Mouse (Mus musculus): Measurements from ENCODE around the gene E130308A19Rik.

The E130308A19Rik gene

DNA sequence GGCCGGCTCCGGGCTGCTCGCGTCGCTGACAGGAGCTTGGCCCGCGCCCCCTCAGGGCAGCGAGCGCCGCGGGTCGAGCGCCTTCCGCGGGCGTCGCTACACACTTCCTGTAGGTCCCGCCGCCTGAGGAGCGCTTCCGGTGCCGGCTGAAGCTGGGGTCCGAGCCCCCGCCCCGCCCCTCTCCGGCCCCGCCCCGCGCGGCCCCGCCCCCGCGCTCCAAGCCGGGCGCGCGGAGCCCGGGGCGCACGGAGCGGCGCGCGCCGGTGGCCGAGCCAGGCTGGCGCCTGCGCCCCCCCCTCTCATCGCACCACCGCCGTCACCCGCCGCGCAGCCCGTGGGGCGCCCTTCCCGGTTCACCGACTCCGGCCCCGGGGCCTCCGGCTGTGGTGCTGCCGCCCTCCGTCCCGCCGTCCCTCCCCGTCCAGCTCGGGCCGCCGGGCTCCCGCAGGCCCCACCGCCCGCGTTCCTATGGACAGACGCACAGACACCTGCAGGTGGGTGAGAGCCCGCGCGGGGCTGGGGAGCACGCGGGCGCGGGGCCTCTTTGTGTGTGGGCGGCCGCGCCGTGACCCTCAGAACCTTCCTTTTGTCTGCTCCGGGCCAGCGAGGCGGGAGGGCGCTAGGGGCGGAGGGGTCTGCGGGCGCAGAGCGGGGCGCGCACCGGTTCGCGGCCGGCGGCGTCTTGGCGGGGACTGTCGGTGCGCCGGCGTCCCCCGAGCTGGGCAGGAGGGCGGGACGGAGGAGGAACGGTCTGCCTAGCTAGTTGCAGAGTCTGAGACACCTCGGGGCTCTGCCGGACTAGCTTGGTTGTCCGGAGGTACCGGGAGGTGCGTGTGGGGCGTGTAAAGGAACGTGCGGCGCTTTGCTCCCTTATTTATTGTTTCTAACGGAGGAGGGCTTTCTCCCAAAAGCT lies at the start of gene E130308A19Rik:
Gene E130308A19Rik, plus strand, starts transcription at position 214 of the 913 bp plus-strand sequence.
- peak; percentile 78 to 88 for DNase-seq (ENCODE audit: low spot score in 2 of 2)

DNA sequence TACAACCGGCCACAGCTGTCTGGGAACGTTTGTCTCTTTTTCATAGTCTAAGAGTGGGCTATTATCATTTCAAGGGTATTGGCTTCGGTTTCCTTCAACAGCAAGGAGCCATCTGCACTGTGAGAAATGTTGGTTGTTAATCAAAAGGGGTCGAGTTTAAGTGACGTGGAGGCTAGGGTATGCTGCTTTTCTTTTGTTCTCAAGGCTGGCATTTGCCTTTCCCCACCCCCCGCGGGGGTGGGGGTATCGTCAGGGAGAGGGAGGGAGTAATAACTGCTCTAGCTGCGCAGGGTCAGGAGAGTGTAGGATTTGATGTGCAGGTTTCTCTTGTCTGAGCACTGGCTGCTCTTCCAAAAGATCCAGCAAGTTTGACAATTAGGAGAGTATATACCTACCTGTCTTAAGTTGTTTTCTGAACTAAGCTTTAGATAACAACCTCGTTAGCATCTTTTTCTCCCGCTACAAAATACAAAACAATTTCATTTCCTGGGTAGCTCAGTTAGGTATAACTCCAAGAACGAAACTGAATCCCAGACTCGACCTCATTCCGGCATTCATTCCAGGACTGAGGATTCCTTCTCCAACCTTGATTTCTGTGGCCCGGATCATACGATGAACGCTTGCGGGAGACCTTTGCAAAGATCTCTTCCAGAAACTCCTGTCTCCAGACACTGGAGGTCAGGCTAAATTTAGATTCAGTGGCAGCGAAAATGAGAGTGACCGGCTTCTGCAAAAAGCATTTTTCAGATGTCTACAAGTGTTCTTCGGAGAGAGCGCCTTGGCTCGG lies 45.3 kb upstream of the E130308A19Rik start:
- DNase-seq (ENCODE audit: low spot score in 2 of 2), result no peak

GRCm38 (mm10) chr4:59581314-59582185 lies 44.5 kb upstream of the E130308A19Rik start, which contains the start of gene Hsdl2:
Gene Hsdl2 (plus strand): TSS chr4:59581563.
- peak; percentile 100 for DNase-seq (ENCODE audit: low spot score in 2 of 2)

DNA sequence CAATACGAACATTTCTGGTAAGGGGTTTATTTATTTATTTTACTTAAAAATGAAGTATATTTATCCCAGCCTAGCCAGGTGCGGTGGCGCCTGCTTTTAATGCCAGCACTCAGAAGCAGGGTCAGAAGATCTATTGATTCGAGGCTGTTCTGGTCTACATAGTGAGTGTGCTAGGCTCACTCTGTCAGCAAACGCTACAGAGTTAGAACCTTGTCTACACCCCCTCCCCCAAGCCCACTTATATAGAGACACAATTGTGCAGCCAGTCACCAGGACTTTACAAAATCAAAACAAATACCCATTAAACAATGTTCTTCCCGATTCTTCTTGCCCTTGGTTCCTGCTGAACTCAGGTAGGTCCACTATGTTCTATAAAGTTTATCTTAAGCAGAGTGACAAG lies 43.8 kb upstream of the E130308A19Rik start:
- no peak for DNase-seq (ENCODE audit: low spot score in 2 of 2)

GRCm38 (mm10) chr4:59585097-59585496 lies 40.9 kb upstream of the E130308A19Rik start:
- DNase-seq (ENCODE audit: low spot score in 2 of 2), result no peak

- no peak for DNase-seq (ENCODE audit: low spot score in 2 of 2)
These were observed 38.7 kb upstream of the E130308A19Rik start for GRCm38 (mm10) chr4:59587215-59587871.

DNA sequence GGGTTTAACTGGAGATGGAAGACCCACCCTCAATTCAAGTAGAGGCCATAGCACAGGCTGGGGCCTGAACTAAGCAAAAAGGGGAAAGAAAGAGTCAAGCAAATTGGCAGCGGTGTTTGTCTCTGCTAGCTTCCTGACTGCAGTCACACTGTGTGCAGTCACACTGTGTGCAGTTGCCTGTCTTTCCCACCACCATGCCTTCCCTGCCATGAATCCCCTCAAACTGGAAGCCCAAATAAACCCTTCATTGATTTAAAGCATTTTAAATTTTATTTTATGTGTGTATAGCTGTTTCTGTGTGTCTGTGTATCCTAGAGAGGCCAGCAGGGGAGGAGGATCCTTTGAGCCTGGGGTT lies 38.2 kb upstream of the E130308A19Rik start:
- no peak for DNase-seq (ENCODE audit: low spot score in 2 of 2)

DNA sequence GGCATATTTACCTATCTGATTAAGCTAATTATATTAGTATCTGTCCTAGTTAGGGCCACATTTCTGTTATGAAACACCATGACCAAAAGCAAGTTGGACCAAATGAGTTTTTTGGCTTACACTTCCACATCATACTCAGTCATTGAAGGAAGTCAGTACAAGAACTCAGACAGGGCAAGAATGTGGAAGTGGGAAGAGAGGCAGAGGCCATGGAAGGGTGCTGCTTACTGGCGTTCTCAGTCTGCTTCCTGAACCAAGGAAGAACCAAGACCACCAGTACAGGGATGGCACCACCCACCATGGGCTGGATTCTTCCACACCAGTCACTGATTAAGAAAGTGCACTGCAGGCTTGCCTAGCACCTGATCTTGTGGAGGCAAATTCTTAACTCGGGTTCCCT lies 31.4 kb upstream of the E130308A19Rik start:
- no peak for DNase-seq (ENCODE audit: low spot score in 2 of 2)

GRCm38 (mm10) chr4:59596556-59596955 lies 29.5 kb upstream of the E130308A19Rik start:
- DNase-seq (ENCODE audit: low spot score in 2 of 2), result no peak

DNA sequence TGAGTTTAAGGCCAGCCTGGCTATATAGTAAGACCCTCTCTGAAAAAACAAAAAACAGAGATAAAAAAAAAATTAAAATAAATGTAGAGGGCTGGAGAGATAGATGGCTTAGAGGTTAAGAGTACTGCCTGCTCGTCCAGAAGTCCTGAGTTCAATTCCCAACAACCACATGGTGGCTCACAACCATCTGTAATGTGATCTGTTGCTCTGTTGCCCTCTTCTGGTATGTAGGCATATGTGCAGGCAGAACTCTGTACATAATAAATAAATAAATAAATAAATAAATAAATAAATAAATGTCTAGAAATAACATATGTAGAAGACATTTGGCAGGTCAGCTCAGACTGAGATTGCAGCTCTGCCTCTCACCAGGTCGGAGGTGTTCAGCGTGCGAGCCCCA lies 23.3 kb upstream of the E130308A19Rik start:
- peak in 1 of 2 experiments; percentile 27 for DNase-seq (ENCODE audit: low spot score in 2 of 2)

- peak in 1 of 2 experiments; percentile 51 for DNase-seq (ENCODE audit: low spot score in 2 of 2)
These were observed 21.1 kb upstream of the E130308A19Rik start for GRCm38 (mm10) chr4:59604892-59605291.

DNA sequence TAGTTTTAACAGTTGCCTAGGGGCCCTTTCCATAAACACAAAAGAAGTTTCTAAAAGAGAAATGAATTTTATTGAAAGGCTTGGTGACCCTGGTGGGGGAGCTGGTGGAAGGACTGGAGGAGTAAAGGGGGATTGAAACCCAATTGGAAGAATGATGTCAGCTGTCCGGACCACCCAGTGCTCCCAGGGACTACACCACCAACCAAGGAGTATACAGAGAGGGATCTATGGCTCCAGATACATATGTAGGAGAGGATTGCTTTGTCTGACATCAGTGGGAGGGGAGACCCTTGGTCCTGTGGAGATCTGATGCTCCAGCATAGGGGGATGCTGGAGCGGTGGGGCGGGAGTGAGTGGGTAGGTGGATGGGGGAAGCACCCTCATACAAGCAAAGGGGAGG lies 20.5 kb upstream of the E130308A19Rik start:
- peak in 1 of 2 experiments; percentile 50 for DNase-seq (ENCODE audit: low spot score in 2 of 2)

DNA sequence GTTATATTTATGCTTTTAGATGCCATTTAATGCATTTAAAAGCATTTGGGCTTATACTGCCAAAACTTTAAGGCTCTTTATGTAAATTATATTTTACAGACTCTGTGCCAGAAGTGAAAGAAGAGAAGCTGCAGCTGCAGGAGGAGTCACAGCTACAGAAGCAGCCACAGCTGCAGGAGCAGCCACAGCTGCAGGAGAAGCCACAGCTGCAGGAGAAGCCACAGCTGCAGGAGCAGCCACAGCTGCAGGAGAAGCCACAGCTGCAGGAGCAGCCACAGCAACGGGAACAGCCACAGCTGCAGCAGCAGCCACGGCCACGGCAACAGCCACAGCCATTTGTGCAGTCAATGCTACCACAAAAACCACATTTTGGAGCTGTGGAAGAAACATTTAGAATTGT lies 15.6 kb upstream of the E130308A19Rik start:
- peak in 1 of 2 experiments; percentile 12 for DNase-seq (ENCODE audit: low spot score in 2 of 2)

DNA sequence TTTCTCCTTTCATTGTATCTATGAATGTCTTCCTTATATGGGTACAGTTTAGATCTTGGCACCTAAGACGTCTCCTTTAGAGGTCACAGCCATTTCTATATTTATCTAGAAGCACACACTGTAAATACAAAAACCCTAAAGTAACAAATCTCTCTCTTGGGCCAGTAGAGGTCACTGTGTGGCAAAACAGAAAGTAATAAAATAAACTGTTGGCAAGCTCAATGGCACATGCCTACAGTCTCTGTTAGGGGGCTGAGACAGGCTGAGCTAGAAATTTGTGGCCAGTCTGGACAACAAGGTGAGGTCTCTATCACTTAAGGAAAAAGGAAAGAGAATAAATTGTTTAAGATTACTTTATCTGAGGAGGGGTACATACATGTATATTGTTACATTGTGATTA lies 11.0 kb upstream of the E130308A19Rik start:
- DNase-seq (ENCODE audit: low spot score in 2 of 2), result no peak

DNA sequence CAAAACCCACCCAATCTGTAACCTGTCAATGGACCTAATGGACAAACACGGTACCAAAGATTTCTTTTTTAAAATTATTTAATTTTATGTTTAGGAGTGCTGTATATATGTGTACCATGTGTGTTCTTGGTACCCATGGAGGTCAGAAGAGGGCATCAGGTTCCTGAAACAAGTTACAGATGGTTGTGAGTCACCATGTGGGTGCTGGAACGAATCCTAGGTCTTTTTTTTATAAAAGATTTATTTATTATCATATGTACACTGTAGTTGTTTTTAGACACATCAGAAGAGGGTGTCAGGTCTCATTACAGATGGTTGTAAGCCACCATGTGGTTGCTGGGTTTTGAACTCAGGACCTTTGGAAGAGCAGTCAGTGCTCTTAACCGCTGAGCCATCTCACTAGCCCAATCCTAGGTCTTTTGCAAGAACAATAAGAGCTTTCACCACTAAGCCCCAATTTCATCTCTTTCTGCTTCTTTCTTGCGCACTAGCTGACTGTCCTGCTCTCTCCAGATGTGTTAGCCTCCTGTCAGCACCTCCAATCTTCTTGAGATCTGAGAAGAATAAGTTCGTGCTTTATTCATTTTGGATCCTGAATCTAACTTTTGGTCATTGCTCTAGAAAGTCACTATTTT lies 6.3 kb upstream of the E130308A19Rik start:
- DNase-seq (ENCODE audit: low spot score in 2 of 2), result no peak

DNA sequence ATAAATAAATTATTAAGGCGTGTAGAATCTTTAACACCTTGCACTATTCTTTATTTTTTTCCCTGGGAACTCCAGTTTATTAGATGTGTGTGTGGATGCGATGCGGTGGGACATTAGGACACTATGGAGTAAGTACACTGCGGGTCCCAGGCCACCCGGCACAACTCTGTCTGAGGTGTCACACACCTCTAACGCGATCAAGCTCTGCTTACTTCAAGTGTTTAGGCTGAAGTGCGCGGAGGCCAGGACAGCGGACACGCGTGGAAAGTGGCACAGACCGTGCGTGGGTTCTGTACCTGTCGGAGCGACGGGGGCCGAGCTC lies 374 bp upstream of the E130308A19Rik start:
- no peak for DNase-seq (ENCODE audit: low spot score in 2 of 2)

- DNase-seq (ENCODE audit: low spot score in 2 of 2), result no peak
These were observed 2.2 kb downstream of the E130308A19Rik start for GRCm38 (mm10) chr4:59628255-59628654.

GRCm38 (mm10) chr4:59629076-59629874 lies 3.3 kb downstream of the E130308A19Rik start:
- DNase-seq (ENCODE audit: low spot score in 2 of 2), result no peak

DNA sequence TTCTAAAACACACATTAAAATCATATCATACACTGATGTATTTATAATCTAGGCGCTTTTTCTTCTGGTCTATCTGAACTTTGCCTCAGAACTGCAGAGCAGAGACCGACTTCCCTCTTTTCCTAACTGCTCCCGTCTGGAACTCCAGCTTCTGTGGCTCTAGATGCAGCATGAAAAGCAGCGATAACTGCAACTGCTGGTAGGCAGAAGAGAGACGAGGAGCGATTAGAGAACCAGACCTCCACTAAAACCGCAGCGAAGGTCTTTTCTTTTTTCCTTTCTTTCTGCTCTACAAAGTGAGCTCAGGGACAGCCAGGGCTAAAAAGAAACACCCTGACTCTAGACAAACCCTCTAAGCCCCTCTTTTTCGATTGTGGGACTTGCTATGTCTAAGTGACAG lies 4.1 kb downstream of the E130308A19Rik start:
- no peak for DNase-seq (ENCODE audit: low spot score in 2 of 2)

GRCm38 (mm10) chr4:59634532-59634931 lies 8.5 kb downstream of the E130308A19Rik start:
- no peak for DNase-seq (ENCODE audit: low spot score in 2 of 2)
